Mouse (Mus musculus) erythroblast, embryonic 14.5 days (primary cell): ENCODE results near the gene Tshz2. TPM values are rescaled to one million over a fixed set of nuclear protein-coding genes. Genes with fewer than 3 reads are reported as not detected.

Experiments used
- H3K27me3 ChIP-seq: 2 replicates; pipeline ENCODE4 v1.6.1; 2012; ENCODE audit warnings: inconsistent platforms; ENCODE audit not compliant: control insufficient read depth
- H3K36me3 ChIP-seq: 2 replicates; pipeline ENCODE4 v1.6.1; 2012; ENCODE audit warnings: mild to moderate bottlenecking, inconsistent platforms; ENCODE audit not compliant: control insufficient read depth
- H3K4me1 ChIP-seq: 2 replicates; pipeline ENCODE4 v1.6.1; 2012; ENCODE audit warnings: inconsistent platforms; ENCODE audit not compliant: control insufficient read depth
- H3K4me3 ChIP-seq: replicated peaks from 2 replicates; pipeline ENCODE3; 2012; ENCODE audit warnings: moderate library complexity, mild to moderate bottlenecking, inconsistent platforms
- H3K9me3 ChIP-seq: 2 replicates; pipeline ENCODE4 v1.6.1; 2012; ENCODE audit warnings: low read length, inconsistent platforms, mixed read lengths; ENCODE audit not compliant: control insufficient read depth
- GATA1 ChIP-seq: IDR thresholded peaks from 2 replicates; pipeline ENCODE4 v1.6.1; 2012; ENCODE audit warnings: low read length, inconsistent platforms, mixed read lengths
- TAL1 ChIP-seq: IDR thresholded peaks from 3 replicates; pipeline ENCODE4 v1.6.1; 2012; ENCODE audit warnings: low read length, inconsistent platforms, mixed read lengths
- polyA plus RNA-seq: library from polyadenylated mRNA; stranded (reverse); fragments of >175 nt; gene quantifications from 2 replicates; pipeline ENCODE4 v1.2.3, GENCODE M21; 2012

The Tshz2 gene
- polyA plus RNA-seq, 1 experiment = not detected

DNA sequence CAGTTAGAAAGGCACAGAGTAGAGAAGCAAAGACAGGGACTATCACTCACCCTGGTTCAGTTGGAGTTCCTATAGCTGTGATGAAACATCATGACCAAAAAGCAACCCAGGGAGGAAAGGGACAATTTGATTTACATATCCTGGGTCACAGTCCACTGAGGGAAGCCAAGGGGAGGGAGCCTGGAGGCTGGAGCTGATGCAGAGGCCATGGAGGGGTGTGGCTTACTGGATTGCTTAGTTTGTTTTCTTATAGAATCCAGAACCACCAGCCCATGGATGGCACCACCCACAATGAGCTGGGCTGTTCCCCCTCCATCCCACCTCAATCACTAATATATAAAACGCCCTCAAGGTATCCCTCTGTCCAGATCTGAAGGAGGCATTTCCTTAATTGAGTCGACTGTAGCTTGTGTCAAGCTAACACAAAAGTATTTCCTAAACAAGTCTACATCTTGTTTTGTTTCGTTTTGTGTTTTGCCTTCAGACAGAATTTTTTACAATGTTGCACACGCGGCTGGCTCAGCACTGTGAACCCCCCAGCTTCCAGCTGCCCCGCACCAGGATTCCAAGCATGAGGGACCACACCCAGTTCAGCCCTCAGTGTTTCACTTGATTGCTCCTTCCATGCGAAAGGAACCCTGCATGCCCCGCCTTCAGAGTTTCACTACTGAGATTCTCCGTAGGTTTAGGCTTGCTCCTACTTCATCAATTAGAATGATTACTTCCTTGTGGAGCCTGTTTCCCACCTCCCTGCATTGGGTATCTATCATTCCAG is 413.7 kb downstream of the Tshz2 start:
- no peaks in the 10 kb centered on the region for H3K4me1 ChIP-seq
- TF ChIP-seq TAL1 (no peak), GATA1 (no peak)
- no peaks in the 10 kb centered on the region for H3K36me3 ChIP-seq
- no peak overlapping the region for H3K4me3 ChIP-seq
- H3K27me3 ChIP-seq = no peaks in the 10 kb centered on the region
- peaks cover 10% of the 10 kb centered on the region; the same call in 1 of the 2 replicates for H3K9me3 ChIP-seq

GRCm38 (mm10) chr2:170048831-170049230 is 416.0 kb downstream of the Tshz2 start:
- no peaks in the 10 kb centered on the region for H3K27me3 ChIP-seq
- peaks cover 10% of the 10 kb centered on the region; the same call in 1 of the 2 replicates for H3K9me3 ChIP-seq
- no peaks in the 10 kb centered on the region for H3K4me1 ChIP-seq
- TF ChIP-seq GATA1 = no peak
- no peak overlapping the region for H3K4me3 ChIP-seq
- H3K36me3 ChIP-seq = no peaks in the 10 kb centered on the region

DNA sequence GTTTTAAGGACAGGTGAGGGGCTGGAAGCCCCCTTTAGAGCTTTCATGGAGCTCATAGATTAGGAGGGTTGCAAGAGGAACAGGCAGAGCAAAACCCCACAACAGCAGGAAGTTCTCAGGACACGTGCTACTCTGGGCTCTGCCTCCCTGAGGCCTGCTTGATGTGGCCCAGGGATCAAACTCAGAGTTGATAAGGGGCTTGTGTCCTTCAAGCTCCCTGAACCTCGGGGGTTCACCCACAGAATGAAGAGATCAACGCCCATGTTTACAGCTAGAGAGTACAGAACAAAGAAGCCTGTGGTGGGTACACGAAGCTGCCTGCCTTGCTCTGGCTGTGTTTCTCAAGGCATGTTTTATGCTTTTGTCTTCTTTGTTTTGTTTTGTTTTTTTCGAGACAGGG is 417.8 kb downstream of the Tshz2 start:
- H3K36me3 ChIP-seq = no peaks in the 10 kb centered on the region
- H3K27me3 ChIP-seq = no peaks in the 10 kb centered on the region
- TF ChIP-seq TAL1 (no peak), GATA1 (no peak)
- no peak overlapping the region for H3K4me3 ChIP-seq
- no peaks in the 10 kb centered on the region for H3K4me1 ChIP-seq
- peaks cover 10% of the 10 kb centered on the region; the same call in 1 of the 2 replicates for H3K9me3 ChIP-seq

DNA sequence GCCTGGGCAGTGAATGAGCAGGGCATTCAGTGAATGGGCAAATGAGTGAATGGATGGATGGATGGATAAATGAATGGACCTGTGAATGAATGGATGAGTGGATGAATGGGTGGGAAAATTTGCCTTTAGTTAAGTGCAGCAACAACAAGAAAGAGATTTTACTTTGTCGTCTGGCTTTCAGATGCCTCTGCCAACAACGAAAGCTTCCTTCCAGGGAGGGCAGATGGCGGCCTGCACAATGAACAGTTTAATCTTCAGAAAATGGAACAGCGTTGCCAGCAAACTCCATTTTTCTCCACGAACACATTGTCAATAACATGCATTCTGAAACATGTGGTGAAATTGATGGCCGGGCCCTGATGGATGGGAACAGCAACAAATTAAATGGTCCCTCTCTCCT is 418.6 kb downstream of the Tshz2 start:
- Histone ChIP-seq H3K9me3 (peaks cover 3% of the 10 kb centered on the region; the same call in 1 of the 2 replicates), H3K4me1 (no peaks in the 10 kb centered on the region), H3K36me3 (no peaks in the 10 kb centered on the region), H3K4me3 (no peak overlapping the region), H3K27me3 (no peaks in the 10 kb centered on the region)
- TF ChIP-seq GATA1 (no peak), TAL1 (no peak)

GRCm38 (mm10) chr2:170054943-170055342 is 422.1 kb downstream of the Tshz2 start:
- Histone ChIP-seq H3K27me3 (no peaks in the 10 kb centered on the region), H3K36me3 (no peaks in the 10 kb centered on the region), H3K4me1 (no peaks in the 10 kb centered on the region), H3K4me3 (no peak overlapping the region), H3K9me3 (no peaks in the 10 kb centered on the region)
- TF ChIP-seq TAL1 (no peak), GATA1 (no peak)

GRCm38 (mm10) chr2:170055413-170055812 is 422.6 kb downstream of the Tshz2 start:
- H3K9me3 ChIP-seq = peaks cover 4% of the 10 kb centered on the region
- no peak for TF ChIP-seq GATA1
- no peak for TF ChIP-seq TAL1
- no peaks in the 10 kb centered on the region for H3K36me3 ChIP-seq

DNA sequence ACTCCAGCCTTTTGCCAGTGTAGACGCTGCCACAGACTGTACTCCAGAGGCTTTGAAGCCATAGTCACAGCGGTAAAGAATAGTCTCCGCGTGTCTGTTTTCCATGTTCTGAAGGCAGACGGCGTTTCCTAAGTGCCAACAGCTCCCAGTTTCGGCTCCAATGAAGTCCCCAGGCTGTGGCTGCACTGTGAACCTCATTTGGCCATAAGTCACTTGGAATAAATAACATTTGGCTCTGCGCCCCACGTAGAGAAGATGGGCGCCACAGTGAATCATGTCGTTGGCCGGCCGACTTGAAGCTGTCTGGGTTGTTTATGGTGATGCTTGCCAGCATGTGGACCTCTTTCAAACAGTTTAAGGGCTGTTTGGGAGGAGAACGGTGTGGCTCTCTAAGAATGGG is 426.0 kb downstream of the Tshz2 start:
- TF ChIP-seq GATA1 (no peak), TAL1 (no peak)
- Histone ChIP-seq H3K9me3 (peaks cover 4% of the 10 kb centered on the region), H3K27me3 (no peaks in the 10 kb centered on the region), H3K4me1 (no peaks in the 10 kb centered on the region), H3K4me3 (no peak overlapping the region), H3K36me3 (no peaks in the 10 kb centered on the region)

More at GRCm38 (mm10) chr2:170055413-170055812, 422.6 kb downstream of the Tshz2 start:
- H3K27me3 ChIP-seq = no peaks in the 10 kb centered on the region
- H3K4me1 ChIP-seq = no peaks in the 10 kb centered on the region
- H3K4me3 ChIP-seq = no peak overlapping the region

DNA sequence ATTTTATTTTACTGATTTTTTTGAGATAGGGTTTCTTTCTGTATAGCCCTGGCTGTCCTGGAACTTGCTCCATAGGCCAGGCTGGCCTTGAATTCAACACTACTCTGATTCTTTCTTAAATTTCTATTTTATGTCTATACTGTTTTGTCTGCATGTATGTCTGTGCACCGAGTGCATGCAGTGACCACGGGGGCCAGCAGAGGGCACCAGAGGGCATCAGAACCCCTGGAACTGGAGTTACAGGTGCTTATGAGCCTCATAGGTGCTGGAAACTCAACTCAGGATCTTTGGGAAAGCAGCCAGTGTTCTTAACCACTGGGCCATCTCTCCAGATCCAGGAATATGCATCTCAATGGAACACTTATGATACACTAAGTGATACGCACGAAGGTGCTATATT is 427.3 kb downstream of the Tshz2 start:
- peaks cover 4% of the 10 kb centered on the region for H3K9me3 ChIP-seq
- no peaks in the 10 kb centered on the region for H3K4me1 ChIP-seq
- TF ChIP-seq GATA1 = no peak
- H3K36me3 ChIP-seq = no peaks in the 10 kb centered on the region
- H3K27me3 ChIP-seq = no peaks in the 10 kb centered on the region
- no peak overlapping the region for H3K4me3 ChIP-seq

DNA sequence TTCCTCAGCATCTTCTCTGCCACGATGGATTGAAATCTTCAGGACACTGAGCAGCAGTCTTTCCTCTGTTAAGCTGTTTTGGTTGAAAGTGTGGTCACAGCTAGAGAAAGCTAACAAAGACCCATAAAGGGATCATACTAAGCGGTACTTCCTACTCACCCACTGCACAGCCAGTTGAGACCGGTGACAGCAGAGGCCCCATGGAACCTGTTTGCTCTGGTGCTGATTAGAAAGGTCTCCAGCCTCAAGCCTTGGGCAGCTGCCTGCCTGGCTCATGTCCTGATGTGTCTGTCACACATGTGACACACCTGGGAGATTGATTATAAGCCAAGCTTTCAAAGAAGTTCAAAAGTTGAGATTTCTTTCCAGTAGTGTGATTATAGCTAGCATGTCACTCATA is 429.6 kb downstream of the Tshz2 start:
- TF ChIP-seq GATA1 (no peak), TAL1 (no peak)

GRCm38 (mm10) chr2:170069976-170070375 is 437.2 kb downstream of the Tshz2 start:
- TF ChIP-seq GATA1 (no peak), TAL1 (no peak)
- Histone ChIP-seq H3K27me3 (peaks cover 9% of the 10 kb centered on the region), H3K4me3 (no peak overlapping the region), H3K9me3 (no peaks in the 10 kb centered on the region), H3K36me3 (no peaks in the 10 kb centered on the region), H3K4me1 (no peaks in the 10 kb centered on the region)

More for the DNA sequence above, 429.6 kb downstream of the Tshz2 start:
- Histone ChIP-seq H3K27me3 (no peaks in the 10 kb centered on the region), H3K36me3 (no peaks in the 10 kb centered on the region), H3K4me3 (no peak overlapping the region), H3K9me3 (peaks cover 4% of the 10 kb centered on the region), H3K4me1 (no peaks in the 10 kb centered on the region)
